Mouse (Mus musculus): Measurements from ENCODE around the gene BC024978. TPM values are rescaled to one million over a fixed set of nuclear protein-coding genes. Genes with fewer than 3 reads are reported as not detected.

Gene BC024978
- polyA plus RNA-seq, 1 experiment from 2014 or later: 4.3 TPM

DNA sequence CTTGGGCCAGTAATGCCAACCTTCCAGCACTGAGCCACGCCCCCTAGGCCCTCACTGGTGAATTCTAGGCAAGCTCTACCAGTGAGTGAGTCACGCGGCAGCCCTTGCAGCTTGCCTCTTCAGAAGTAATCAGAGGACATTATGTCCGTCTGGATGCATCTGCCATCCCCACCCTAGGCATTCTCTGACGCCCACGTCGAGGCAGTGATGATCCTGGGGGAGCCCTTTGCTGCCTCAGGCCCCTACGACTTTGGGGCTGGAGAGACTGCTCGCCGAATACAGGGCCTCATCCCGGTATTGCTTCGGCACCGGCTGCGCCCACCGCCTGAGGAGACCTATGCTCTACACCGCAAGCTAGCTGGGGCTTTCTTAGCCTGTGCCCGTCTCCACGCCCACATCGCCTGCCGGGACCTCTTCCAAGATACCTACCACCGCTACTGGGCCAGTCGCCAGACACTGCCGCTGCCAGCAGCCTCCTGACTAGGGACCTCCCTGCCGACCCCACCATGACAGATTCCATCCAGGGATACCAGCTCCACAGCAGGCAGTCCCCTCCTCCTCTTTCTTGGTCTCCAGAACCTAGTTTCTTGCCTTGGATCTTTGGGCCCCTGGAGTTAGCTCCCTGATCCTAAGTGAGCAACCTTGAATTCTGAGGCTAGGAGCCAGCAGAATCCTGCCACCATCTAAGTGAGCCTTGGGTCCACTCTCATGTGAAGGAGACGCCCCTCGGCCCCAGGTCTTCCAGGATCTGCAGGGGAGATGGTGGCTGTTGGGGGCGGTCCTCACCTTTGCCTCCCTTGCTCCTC, 61.7 kb downstream of the BC024978 start:
- DNase-seq (ENCODE audit: low spot score): peak; percentile 35
- H3K36me3 ChIP-seq (replicated peaks): peaks cover 19% of the 10 kb centered on the region
- peaks cover 52% of the 10 kb centered on the region for H3K4me1 ChIP-seq
- peaks cover 9% of the 10 kb centered on the region for H3K27me3 ChIP-seq (replicated peaks; ENCODE audit: low read depth, poor library complexity, severe bottlenecking)
- no peaks in the 10 kb centered on the region for H3K9me3 ChIP-seq
- H3K27ac ChIP-seq (replicated peaks): peak overlapping the region; percentile 91
- H3K4me3 ChIP-seq: peak overlapping the region; percentile 92
- 17% methylated on average over 27 of the region's 27 CpGs for WGBS

DNA sequence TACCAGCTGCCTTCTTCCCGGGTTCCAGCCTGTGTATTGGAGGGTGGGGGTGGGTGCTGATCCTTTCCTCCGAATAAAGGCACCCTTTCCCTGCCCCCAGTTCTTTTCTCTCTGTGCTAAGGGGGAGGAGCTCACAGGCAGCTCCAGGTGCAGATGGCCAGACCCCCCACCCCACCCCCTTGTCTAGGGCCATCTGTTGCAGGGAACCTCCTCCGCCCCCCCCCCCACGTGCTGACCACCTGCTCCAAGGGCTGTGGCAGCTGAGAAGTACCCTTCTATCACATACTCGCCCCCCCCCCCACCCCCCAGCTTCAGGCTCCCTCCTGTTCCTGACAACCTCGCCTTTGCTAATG, 62.2 kb downstream of the BC024978 start:
- peak; percentile 62 for DNase-seq (ENCODE audit: low spot score)
- Histone ChIP-seq H3K27ac (replicated peaks) (peak overlapping the region; percentile 91), H3K9me3 (no peaks in the 10 kb centered on the region), H3K4me1 (peaks cover 52% of the 10 kb centered on the region), H3K36me3 (replicated peaks) (peaks cover 24% of the 10 kb centered on the region), H3K27me3 (replicated peaks; ENCODE audit: low read depth, poor library complexity, severe bottlenecking) (peaks cover 9% of the 10 kb centered on the region), H3K4me3 (peak overlapping the region; percentile 92)
- WGBS: 4% methylated on average over 6 of the region's 6 CpGs

DNA sequence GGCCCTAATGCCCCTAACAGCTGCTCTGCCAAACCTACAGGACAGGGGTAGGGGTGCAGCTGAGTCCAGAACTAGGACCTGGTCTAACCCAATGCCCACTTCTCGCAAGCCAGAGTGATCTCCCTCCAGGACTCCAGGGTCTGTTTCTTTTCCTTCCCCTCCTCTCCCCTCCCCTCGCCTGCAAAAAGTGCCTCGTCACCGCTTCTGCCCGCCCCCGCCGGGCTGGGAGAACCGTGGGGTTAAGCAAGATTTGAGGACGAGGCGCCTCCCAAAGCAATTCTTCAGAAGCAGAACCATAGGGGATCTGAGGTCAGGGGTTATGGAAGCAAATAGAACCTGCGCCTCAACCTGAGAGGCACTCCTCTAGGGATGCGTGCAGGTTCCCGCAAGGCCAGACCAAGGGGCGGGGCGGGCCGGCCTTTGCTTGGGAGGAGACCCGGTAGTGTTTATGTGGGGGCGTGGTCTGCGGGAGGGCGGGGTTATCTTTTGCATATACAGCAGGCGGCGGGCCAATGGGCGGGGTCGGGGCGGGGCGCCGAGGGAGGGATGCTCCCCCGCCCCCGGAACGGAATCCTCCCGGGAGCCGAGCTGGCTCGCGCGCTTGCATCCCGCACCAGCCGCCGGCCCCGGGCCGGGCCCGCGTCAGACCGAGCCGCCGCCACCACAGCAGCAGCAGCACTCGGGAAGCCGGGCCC, 62.8 kb downstream of the BC024978 start, which contains the start of gene Numbl:
Gene Numbl (plus strand): TSS at position 229 of the 695 bp plus-strand sequence.
- DNase-seq (ENCODE audit: low spot score): peak; percentile 99
- WGBS: under 1% methylated on average over 45 of the region's 47 CpGs
- Histone ChIP-seq H3K36me3 (replicated peaks) (peaks cover 24% of the 10 kb centered on the region), H3K27ac (replicated peaks) (peak within 1 kb of the TSS; percentile 91), H3K4me1 (peaks cover 52% of the 10 kb centered on the region), H3K4me3 (peak within 1 kb of the TSS; percentile 92), H3K27me3 (replicated peaks; ENCODE audit: low read depth, poor library complexity, severe bottlenecking) (peaks cover 9% of the 10 kb centered on the region), H3K9me3 (no peaks in the 10 kb centered on the region)

DNA sequence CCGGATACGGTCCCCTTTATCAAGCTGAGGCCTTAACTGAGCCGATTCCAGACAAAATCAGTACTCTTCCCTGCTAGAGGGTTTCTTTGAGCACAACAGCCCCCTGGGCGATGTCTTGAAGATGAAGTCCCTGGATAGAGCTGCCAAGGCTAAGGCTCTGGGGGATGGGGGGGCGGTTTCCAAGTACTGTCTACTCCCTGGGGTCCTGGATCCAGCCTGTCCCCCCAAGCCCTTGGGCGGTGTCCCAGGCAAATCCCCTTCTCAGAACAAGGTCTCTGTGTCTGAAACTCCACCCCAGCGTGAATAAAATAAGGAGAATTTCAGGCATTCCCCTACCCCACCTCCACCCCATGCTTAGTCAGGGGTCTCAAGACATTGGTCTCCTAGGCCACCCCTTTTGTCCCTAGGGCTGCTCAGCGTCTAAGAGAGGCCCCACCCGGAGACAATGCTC, 63.7 kb downstream of the BC024978 start:
- Histone ChIP-seq H3K27ac (replicated peaks) (peak overlapping the region; percentile 91), H3K9me3 (no peaks in the 10 kb centered on the region), H3K27me3 (replicated peaks; ENCODE audit: low read depth, poor library complexity, severe bottlenecking) (peaks cover 9% of the 10 kb centered on the region), H3K36me3 (replicated peaks) (peaks cover 31% of the 10 kb centered on the region), H3K4me1 (peaks cover 52% of the 10 kb centered on the region), H3K4me3 (peak overlapping the region; percentile 92)
- 2% methylated on average over 9 of the region's 9 CpGs for WGBS
- DNase-seq (ENCODE audit: low spot score): peak; percentile 54

DNA sequence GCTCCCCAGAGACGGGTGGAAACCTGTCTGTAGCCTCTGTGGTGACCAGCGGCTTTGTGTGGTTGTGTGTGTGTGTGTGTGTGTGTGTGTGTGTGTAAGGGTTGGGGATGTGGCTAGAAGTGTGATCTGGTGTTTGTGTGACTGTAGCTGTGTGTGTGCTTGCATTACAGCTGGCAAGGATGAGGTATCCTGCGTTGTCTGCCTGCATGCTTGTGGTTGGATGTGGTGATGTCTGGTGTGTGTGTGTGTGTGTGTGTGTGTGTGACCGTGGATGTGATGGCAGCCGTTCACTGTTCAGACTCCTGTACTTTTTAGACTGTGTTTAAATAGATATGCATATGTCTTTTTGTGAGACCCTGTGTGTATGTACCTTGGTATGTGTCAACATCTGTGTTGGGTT, 64.2 kb downstream of the BC024978 start:
- Histone ChIP-seq H3K36me3 (replicated peaks) (peaks cover 31% of the 10 kb centered on the region), H3K27me3 (replicated peaks; ENCODE audit: low read depth, poor library complexity, severe bottlenecking) (peaks cover 9% of the 10 kb centered on the region), H3K4me1 (peaks cover 52% of the 10 kb centered on the region), H3K9me3 (no peaks in the 10 kb centered on the region), H3K4me3 (peak overlapping the region; percentile 92), H3K27ac (replicated peaks) (peak overlapping the region; percentile 91)
- peak; percentile 28 for DNase-seq (ENCODE audit: low spot score)
- 41% methylated on average over 5 of the region's 5 CpGs for WGBS

MicroRNA genes within 50 kb of the gene (microRNA counts, 519-probe panel; counts per million panel counts)
- microRNA mmu-miR-1191: 188 counts per million, percentile 57 among the panel's probes with 10 or more counts

Small RNA genes lying within 50 kb of the gene (microRNA-seq; reads per million reads assigned to microRNA genes)
- gene Mir1191 (13.7 reads per million, percentile 25 among the genes with 10 or more reads in this experiment), gene Mir3101 (not detected)

Other genes starting within 250 kb of the BC024978 start
- gene Cyp2a12, start 166.7 kb upstream of the BC024978 start, polyA plus RNA-seq (2016; fragmentation: Nextera tagmentation; extraction: Ambion mirVana): not detected in 2 replicates
- gene Cyp2f2, start 75.9 kb upstream of the BC024978 start, polyA plus RNA-seq (2016; fragmentation: Nextera tagmentation; extraction: Ambion mirVana): not detected in 2 replicates
- gene Cyp2t4, start 42.1 kb upstream of the BC024978 start, polyA plus RNA-seq (2016; fragmentation: Nextera tagmentation; extraction: Ambion mirVana): 0.09 and 0.16 TPM in 2 replicates
- 77.5 and 81.3 TPM in 2 replicates for gene Egln2, start 29.0 kb upstream of the BC024978 start, polyA plus RNA-seq (2016; fragmentation: Nextera tagmentation; extraction: Ambion mirVana)
- gene Rab4b, start 16.9 kb upstream of the BC024978 start, polyA plus RNA-seq (2016; fragmentation: Nextera tagmentation; extraction: Ambion mirVana): 60.0 and 63.1 TPM in 2 replicates
- gene Gm21983, start 14.7 kb upstream of the BC024978 start, polyA plus RNA-seq (2016; fragmentation: Nextera tagmentation; extraction: Ambion mirVana): 1.3 TPM in 1 of 2 replicates, not detected in the other
- gene Mia, start 14.6 kb upstream of the BC024978 start, polyA plus RNA-seq (2016; fragmentation: Nextera tagmentation; extraction: Ambion mirVana): 0.62 and 1.5 TPM in 2 replicates
- gene Snrpa, start 490 bp downstream of the BC024978 start, polyA plus RNA-seq (2016; fragmentation: Nextera tagmentation; extraction: Ambion mirVana): 415 and 427 TPM in 2 replicates
- gene Itpkc, start 32.9 kb downstream of the BC024978 start, polyA plus RNA-seq (2016; fragmentation: Nextera tagmentation; extraction: Ambion mirVana): 5.1 and 5.6 TPM in 2 replicates
- 18.4 and 18.7 TPM in 2 replicates for gene Coq8b, start 37.2 kb downstream of the BC024978 start, polyA plus RNA-seq (2016; fragmentation: Nextera tagmentation; extraction: Ambion mirVana)
- gene Numbl, start 62.7 kb downstream of the BC024978 start, polyA plus RNA-seq (2016; fragmentation: Nextera tagmentation; extraction: Ambion mirVana): 14.8 and 15.0 TPM in 2 replicates
- 7.1 and 8.8 TPM in 2 replicates for gene Ltbp4, start 141.9 kb downstream of the BC024978 start, polyA plus RNA-seq (2016; fragmentation: Nextera tagmentation; extraction: Ambion mirVana)
- gene Shkbp1, start 160.2 kb downstream of the BC024978 start, polyA plus RNA-seq (2016; fragmentation: Nextera tagmentation; extraction: Ambion mirVana): 73.2 and 80.3 TPM in 2 replicates
- not detected in 2 replicates for gene Gm20479, start 161.6 kb downstream of the BC024978 start, polyA plus RNA-seq (2016; fragmentation: Nextera tagmentation; extraction: Ambion mirVana)

Data from embryonic facial prominence, embryonic 10.5 days (tissue).